Mouse (Mus musculus): Measurements from ENCODE around the gene Utrn. TPM values are rescaled to one million over a fixed set of nuclear protein-coding genes. Genes with fewer than 3 reads are reported as not detected.

Gene Utrn
- total and polyA plus RNA-seq, 2 experiments from 2014 or later, result 24.6 to 25.0 TPM

DNA sequence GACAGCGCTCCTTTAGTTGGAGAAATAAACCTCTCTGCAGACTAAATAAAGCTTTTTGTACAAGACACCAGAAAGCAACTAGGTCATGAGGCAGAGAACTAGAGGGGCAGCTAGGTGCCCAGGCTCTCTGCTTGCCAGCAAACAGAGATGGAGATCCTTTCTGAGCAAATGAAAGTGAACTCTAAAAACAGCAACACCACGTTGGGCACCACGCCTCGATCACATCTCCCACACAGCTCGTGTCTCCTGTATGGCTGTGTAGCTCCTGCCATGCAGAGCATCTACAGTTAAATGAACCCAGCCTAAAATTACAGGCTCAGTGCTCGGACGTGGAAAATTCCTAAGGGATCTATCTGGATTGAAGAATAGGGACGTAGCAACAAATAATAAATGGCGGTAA, 61.5 kb downstream of the Utrn start:
- ATAC-seq (no peak), DNase-seq (ENCODE audit: low spot score) (no peak)
- H3K4me2 ChIP-seq (ENCODE audit: low read depth, low read length), result no peak overlapping the region
- H3K4me1 ChIP-seq (ENCODE audit: insufficient read depth, low read length), result 0 out of 2 replicates have a peak, but pooled peaks cover 3% of the 10 kb centered on the region
- no peaks in the 10 kb centered on the region for H3K27me3 ChIP-seq (ENCODE audit: insufficient read depth, low read length)
- H3K27ac ChIP-seq, result no peak overlapping the region
- H3K9me3 ChIP-seq (ENCODE audit: low read length), result no peaks in the 10 kb centered on the region
- no peak for TF ChIP-seq CTCF (IDR thresholded peaks at IDR 0.05; ENCODE audit: low read depth)
- no peak overlapping the region for H3K4me3 ChIP-seq (ENCODE audit: low read length)
- no peak overlapping the region for H3K9ac ChIP-seq (replicated peaks; ENCODE audit: low read length)
- H3K36me3 ChIP-seq (ENCODE audit: insufficient read depth, low read length), result no peaks in the 10 kb centered on the region
- 65% methylated on average over 9 of the region's 9 CpGs for WGBS

- DNase-seq (ENCODE audit: low spot score) (no peak), ATAC-seq (no peak)
- Histone ChIP-seq H3K4me3 (ENCODE audit: low read length) (no peak overlapping the region), H3K27me3 (ENCODE audit: insufficient read depth, low read length) (no peaks in the 10 kb centered on the region), H3K4me2 (ENCODE audit: low read depth, low read length) (no peak overlapping the region), H3K9ac (replicated peaks; ENCODE audit: low read length) (no peak overlapping the region), H3K4me1 (ENCODE audit: insufficient read depth, low read length) (0 out of 2 replicates have a peak, but pooled peaks cover 3% of the 10 kb centered on the region), H3K9me3 (ENCODE audit: low read length) (no peaks in the 10 kb centered on the region), H3K27ac (no peak overlapping the region), H3K36me3 (ENCODE audit: insufficient read depth, low read length) (no peaks in the 10 kb centered on the region)
- no peak for TF ChIP-seq CTCF (IDR thresholded peaks at IDR 0.05; ENCODE audit: low read depth)
- WGBS, result 68% methylated on average over 2 of the region's 2 CpGs
These were observed 63.3 kb downstream of the Utrn start for GRCm38 (mm10) chr10:12805826-12806225.

DNA sequence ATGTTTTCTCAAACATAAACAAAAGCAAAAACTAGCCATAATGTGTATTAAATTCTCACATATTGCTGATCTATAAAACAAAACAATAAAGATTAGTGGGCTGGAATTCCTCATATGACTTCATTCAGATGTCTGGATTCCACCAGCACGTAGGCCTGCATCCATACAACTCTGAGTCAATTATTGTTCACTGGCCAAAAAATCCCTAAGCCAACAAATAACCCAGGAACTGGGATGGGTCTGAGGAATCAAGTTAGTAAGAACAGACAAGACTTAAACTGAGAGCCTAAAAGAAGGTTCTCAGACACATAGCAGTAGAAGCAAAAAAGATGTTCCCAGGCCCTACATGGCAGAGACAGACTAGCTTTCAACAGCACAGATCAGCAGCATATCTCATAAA, 65.2 kb downstream of the Utrn start:
- WGBS, result 47% methylated on average over 1 of the region's 1 CpGs
- H3K4me1 ChIP-seq (ENCODE audit: insufficient read depth, low read length), result 0 out of 2 replicates have a peak, but pooled peaks cover 3% of the 10 kb centered on the region
- H3K4me3 ChIP-seq (ENCODE audit: low read length), result no peak overlapping the region
- H3K9me3 ChIP-seq (ENCODE audit: low read length), result no peaks in the 10 kb centered on the region
- no peak overlapping the region for H3K27ac ChIP-seq
- no peak overlapping the region for H3K9ac ChIP-seq (replicated peaks; ENCODE audit: low read length)
- H3K27me3 ChIP-seq (ENCODE audit: insufficient read depth, low read length), result no peaks in the 10 kb centered on the region
- H3K4me2 ChIP-seq (ENCODE audit: low read depth, low read length), result no peak overlapping the region
- ATAC-seq (no peak), DNase-seq (ENCODE audit: low spot score) (no peak)
- TF ChIP-seq CTCF (IDR thresholded peaks at IDR 0.05; ENCODE audit: low read depth), result no peak
- H3K36me3 ChIP-seq (ENCODE audit: insufficient read depth, low read length), result no peaks in the 10 kb centered on the region

GRCm38 (mm10) chr10:12799416-12799815, 69.7 kb downstream of the Utrn start:
- H3K4me1 ChIP-seq (ENCODE audit: insufficient read depth, low read length), result peaks cover 8% of the 10 kb centered on the region; the same call in 1 of the 2 replicates
- H3K4me2 ChIP-seq (ENCODE audit: low read depth, low read length), result no peak overlapping the region
- no peaks in the 10 kb centered on the region for H3K27me3 ChIP-seq (ENCODE audit: insufficient read depth, low read length)
- no peaks in the 10 kb centered on the region for H3K9me3 ChIP-seq (ENCODE audit: low read length)
- no peak overlapping the region for H3K4me3 ChIP-seq (ENCODE audit: low read length)
- 81% methylated on average over 2 of the region's 2 CpGs for WGBS
- DNase-seq (ENCODE audit: low spot score), result no peak
- H3K36me3 ChIP-seq (ENCODE audit: insufficient read depth, low read length), result no peaks in the 10 kb centered on the region
- no peak for ATAC-seq
- no peak overlapping the region for H3K27ac ChIP-seq
- no peak overlapping the region for H3K9ac ChIP-seq (replicated peaks; ENCODE audit: low read length)
- TF ChIP-seq CTCF (IDR thresholded peaks at IDR 0.05; ENCODE audit: low read depth), result no peak

- no peak for ATAC-seq
- Histone ChIP-seq H3K4me1 (ENCODE audit: insufficient read depth, low read length) (peaks cover 8% of the 10 kb centered on the region; the same call in 1 of the 2 replicates), H3K4me2 (ENCODE audit: low read depth, low read length) (no peak overlapping the region), H3K4me3 (ENCODE audit: low read length) (no peak overlapping the region), H3K9ac (replicated peaks; ENCODE audit: low read length) (no peak overlapping the region), H3K9me3 (ENCODE audit: low read length) (no peaks in the 10 kb centered on the region), H3K27ac (no peak overlapping the region), H3K36me3 (ENCODE audit: insufficient read depth, low read length) (no peaks in the 10 kb centered on the region), H3K27me3 (ENCODE audit: insufficient read depth, low read length) (no peaks in the 10 kb centered on the region)
- TF ChIP-seq CTCF (IDR thresholded peaks at IDR 0.05; ENCODE audit: low read depth), result no peak
- no peak for DNase-seq (ENCODE audit: low spot score)
- WGBS, result 93% methylated on average over 4 of the region's 4 CpGs
These were observed 70.9 kb downstream of the Utrn start for GRCm38 (mm10) chr10:12798248-12798647.

DNA sequence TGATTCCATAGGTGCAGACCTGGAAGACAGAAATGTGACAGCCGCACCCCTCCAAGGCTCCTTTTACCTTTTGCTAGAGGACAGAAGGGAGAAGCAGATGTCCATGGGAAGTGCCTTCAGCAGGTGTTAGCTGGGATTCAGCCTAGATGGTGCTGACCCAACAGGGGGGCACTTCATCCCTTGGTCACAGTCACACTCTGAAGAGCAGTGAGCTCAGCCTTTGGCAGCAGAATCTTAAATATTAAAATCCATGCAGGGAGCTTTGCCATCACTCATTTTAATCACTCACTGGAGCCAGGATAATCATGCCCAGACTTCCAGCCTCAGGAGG, 72.7 kb downstream of the Utrn start:
- TF ChIP-seq CTCF (IDR thresholded peaks at IDR 0.05; ENCODE audit: low read depth), result no peak
- Histone ChIP-seq H3K4me2 (ENCODE audit: low read depth, low read length) (no peak overlapping the region), H3K27ac (peak overlapping the region; percentile 52; the same call in 1 of the 2 replicates), H3K4me1 (ENCODE audit: insufficient read depth, low read length) (peaks cover 11% of the 10 kb centered on the region), H3K9me3 (ENCODE audit: low read length) (no peaks in the 10 kb centered on the region), H3K36me3 (ENCODE audit: insufficient read depth, low read length) (no peaks in the 10 kb centered on the region), H3K27me3 (ENCODE audit: insufficient read depth, low read length) (no peaks in the 10 kb centered on the region), H3K4me3 (ENCODE audit: low read length) (no peak overlapping the region), H3K9ac (replicated peaks; ENCODE audit: low read length) (no peak overlapping the region)
- peak; percentile 85 for ATAC-seq
- 60% methylated on average over 1 of the region's 1 CpGs for WGBS
- DNase-seq (ENCODE audit: low spot score), result peak; percentile 74

- no peaks in the 10 kb centered on the region for H3K27me3 ChIP-seq (ENCODE audit: insufficient read depth, low read length)
- ATAC-seq (peak; percentile 73), DNase-seq (ENCODE audit: low spot score) (peak; percentile 14)
- no peaks in the 10 kb centered on the region for H3K36me3 ChIP-seq (ENCODE audit: insufficient read depth, low read length)
- peak overlapping the region; percentile 52; the same call in 1 of the 2 replicates for H3K27ac ChIP-seq
- TF ChIP-seq CTCF (IDR thresholded peaks at IDR 0.05; ENCODE audit: low read depth), result peak; percentile 20; the same call in 1 of the 2 replicates
- no peaks in the 10 kb centered on the region for H3K9me3 ChIP-seq (ENCODE audit: low read length)
- peaks cover 12% of the 10 kb centered on the region for H3K4me1 ChIP-seq (ENCODE audit: insufficient read depth, low read length)
- H3K4me2 ChIP-seq (ENCODE audit: low read depth, low read length), result 0 out of 2 replicates have a peak overlapping the region, but pooled peaks have one; percentile 16
- no peak overlapping the region for H3K4me3 ChIP-seq (ENCODE audit: low read length)
- WGBS, result 30% methylated on average over 8 of the region's 8 CpGs
- no peak overlapping the region for H3K9ac ChIP-seq (replicated peaks; ENCODE audit: low read length)
These were observed 73.2 kb downstream of the Utrn start for GRCm38 (mm10) chr10:12795796-12796509.
